Comparison of ENCODE assay signal across 8 mouse cellular contexts in the genomic region with DNA sequence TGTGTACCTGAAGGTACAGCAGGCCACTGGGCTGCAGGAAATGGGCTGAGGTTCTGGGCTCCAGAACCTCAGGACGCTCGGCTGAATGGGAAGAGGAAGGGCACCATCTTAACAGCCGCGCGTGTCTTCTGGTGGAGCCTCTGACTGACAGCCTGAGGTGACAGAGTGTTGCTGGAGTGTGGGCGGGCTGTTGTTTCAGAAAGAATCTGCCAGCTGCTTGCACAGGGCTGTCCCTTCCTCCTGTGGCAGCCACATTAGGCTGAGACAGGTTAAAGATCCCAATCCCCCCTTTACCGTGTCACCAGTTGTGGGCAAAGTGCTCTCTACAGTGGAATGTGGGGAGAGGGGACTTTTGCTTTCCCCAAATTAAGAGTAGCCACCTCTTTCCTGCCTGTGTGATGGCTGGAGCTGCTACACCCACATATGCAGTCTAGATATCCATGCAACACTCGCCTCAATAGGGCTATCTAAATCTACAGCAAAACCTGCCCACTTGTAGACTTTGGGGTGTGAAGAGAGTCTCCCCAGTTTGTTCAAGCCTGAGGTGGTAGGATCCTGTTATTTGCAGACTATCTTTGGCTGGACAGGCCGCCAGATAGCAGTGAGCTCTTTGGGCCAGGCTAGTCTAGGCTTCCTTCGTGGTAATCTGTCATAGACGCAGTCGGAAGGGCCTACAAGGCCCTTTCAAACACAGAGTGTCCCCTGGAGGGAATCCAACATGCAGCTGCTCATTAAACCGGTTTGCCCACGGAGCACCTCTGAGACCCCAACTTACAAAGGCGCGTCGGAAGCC. TPM values are rescaled to one million over a fixed set of nuclear protein-coding genes. Genes with fewer than 3 reads are reported as not detected.
DNase-seq lines count a peak whose midpoint lies in the region; ATAC-seq lines count a peak whose summit lies in the region.

No protein-coding gene starts in this region.

- no peaks in the 10 kb centered on the region for H3K9me3 ChIP-seq in midbrain, embryonic 14.5 days (ENCODE audit: control insufficient read depth, low read length)

- H3K27ac ChIP-seq in midbrain, embryonic 14.5 days (replicated peaks; ENCODE audit: low read depth, low read length): 0 out of 2 replicates have a peak overlapping the region, but pooled peaks have one; percentile 26

- intact Hi-C loops in heart, postnatal 36 days (cut with DNase I): no loop called here

- peaks cover 19% of the 10 kb centered on the region for H3K36me3 ChIP-seq in midbrain, embryonic 14.5 days (ENCODE audit: control insufficient read depth, insufficient read depth, low read length)

- peaks cover 9% of the 10 kb centered on the region for H3K4me1 ChIP-seq in midbrain, embryonic 14.5 days (ENCODE audit: control insufficient read depth, insufficient read depth, low read length)

- peak; percentile 91 for DNase-seq in heart, adult 11 months
- DNase-seq in heart, postnatal 36 days: no peak
- DNase-seq in MEL-GATA-1-ER (ENCODE audit: extremely low read depth, low read depth): peak; percentile 43
- peak; percentile 52 for DNase-seq in kidney, postnatal 14 days
- DNase-seq in midbrain, embryonic 14.5 days: no peak
- DNase-seq in gastrocnemius, adult 8-10 months (ENCODE audit: low spot score in 2 of 2): no peak
- DNase-seq in cerebellum, adult 8-10 months: no peak

- peak; percentile 36 for ATAC-seq in erythroid progenitor cell, adult 5-6 weeks (replicated peaks; ENCODE audit: low FRiP score, poor library complexity, severe bottlenecking)
- ATAC-seq in midbrain, embryonic 14.5 days (ENCODE audit: low FRiP score, low TSS enrichment): no peak

- H3K4me2 ChIP-seq in midbrain, embryonic 14.5 days (ENCODE audit: low read length): peak overlapping the region; percentile 56

- WGBS in midbrain, embryonic 14.5 days: 37% methylated on average over 17 of the region's 17 CpGs

- no peak overlapping the region for H3K9ac ChIP-seq in midbrain, embryonic 14.5 days (replicated peaks; ENCODE audit: low read length)

- 0 out of 2 replicates have a peak, but pooled peaks cover 7% of the 10 kb centered on the region for H3K27me3 ChIP-seq in midbrain, embryonic 14.5 days (ENCODE audit: control insufficient read depth, insufficient read depth, low read length)

- H3K4me3 ChIP-seq in midbrain, embryonic 14.5 days (replicated peaks; ENCODE audit: low read depth, low read length): peak overlapping the region; percentile 26; the same call in 1 of the 2 replicates

RNA-seq across cellular contexts. Expression of gene Smim1, which starts 1.1 kb away (rescaled TPM):
- 1 to 10 TPM; 5.9 to 7.0 TPM for total RNA-seq in heart, postnatal 36 days (2021)
- 62.0 and 72.9 TPM in 2 replicates for total RNA-seq in erythroid progenitor cell, adult 5-6 weeks (2015; ENCODE audit: low replicate concordance)
- total RNA-seq in erythroid progenitor cell, adult 5-6 weeks (2017; ENCODE audit: low replicate concordance): 26.7 and 39.6 TPM in 2 replicates
- polyA plus RNA-seq in midbrain, embryonic 14.5 days (2014; fragmentation: Nextera tagmentation; extraction: Ambion mirVana): 6.3 and 7.7 TPM in 2 replicates
- 1 to 10 TPM in 3 of 4 experiments, under 1 TPM in 1; 0.46 to 3.4 (median 1.4) TPM for total RNA-seq in gastrocnemius, adult 8-10 months (2022)

RNA-seq across cellular contexts. Expression of gene Lrrc47, which starts 13.4 kb away (rescaled TPM):
- 10 to 100 TPM; 30.6 to 33.1 TPM for total RNA-seq in heart, postnatal 36 days (2021)
- total RNA-seq in erythroid progenitor cell, adult 5-6 weeks (2015; ENCODE audit: low replicate concordance): 11.5 and 13.8 TPM in 2 replicates
- total RNA-seq in erythroid progenitor cell, adult 5-6 weeks (2017; ENCODE audit: low replicate concordance): 53.3 and 61.0 TPM in 2 replicates
- 12.7 and 13.5 TPM in 2 replicates for polyA plus RNA-seq in midbrain, embryonic 14.5 days (2014; fragmentation: Nextera tagmentation; extraction: Ambion mirVana)
- 10 to 100 TPM; 19.4 to 29.8 (median 25.0) TPM for total RNA-seq in gastrocnemius, adult 8-10 months (2022)

RNA-seq across cellular contexts. Expression of gene Ccdc27, which starts 17.6 kb away (rescaled TPM):
- not detected for total RNA-seq in heart, postnatal 36 days (2021)
- total RNA-seq in erythroid progenitor cell, adult 5-6 weeks (2015; ENCODE audit: low replicate concordance): not detected in 2 replicates
- total RNA-seq in erythroid progenitor cell, adult 5-6 weeks (2017; ENCODE audit: low replicate concordance): not detected in 2 replicates
- polyA plus RNA-seq in midbrain, embryonic 14.5 days (2014; fragmentation: Nextera tagmentation; extraction: Ambion mirVana): not detected in 2 replicates
- not detected for total RNA-seq in gastrocnemius, adult 8-10 months (2022)

RNA-seq across cellular contexts. Expression of gene Cep104, which starts 49.9 kb away (rescaled TPM):
- 10 to 100 TPM; 28.0 to 29.6 TPM for total RNA-seq in heart, postnatal 36 days (2021)
- 5.0 and 7.9 TPM in 2 replicates for total RNA-seq in erythroid progenitor cell, adult 5-6 weeks (2015; ENCODE audit: low replicate concordance)
- 11.6 and 13.8 TPM in 2 replicates for total RNA-seq in erythroid progenitor cell, adult 5-6 weeks (2017; ENCODE audit: low replicate concordance)
- 15.3 and 19.7 TPM in 2 replicates for polyA plus RNA-seq in midbrain, embryonic 14.5 days (2014; fragmentation: Nextera tagmentation; extraction: Ambion mirVana)
- total RNA-seq in gastrocnemius, adult 8-10 months (2022): 10 to 100 TPM; 28.2 to 34.0 (median 28.5) TPM

RNA-seq across cellular contexts. Expression of gene Dffb, which starts 50.0 kb away (rescaled TPM):
- total RNA-seq in heart, postnatal 36 days (2021): 1 to 10 TPM; 3.7 to 4.4 TPM
- total RNA-seq in erythroid progenitor cell, adult 5-6 weeks (2015; ENCODE audit: low replicate concordance): 5.0 and 10.8 TPM in 2 replicates
- 3.3 and 7.1 TPM in 2 replicates for total RNA-seq in erythroid progenitor cell, adult 5-6 weeks (2017; ENCODE audit: low replicate concordance)
- 7.9 and 9.1 TPM in 2 replicates for polyA plus RNA-seq in midbrain, embryonic 14.5 days (2014; fragmentation: Nextera tagmentation; extraction: Ambion mirVana)
- total RNA-seq in gastrocnemius, adult 8-10 months (2022): 1 to 10 TPM in 2 of 4 experiments, under 1 TPM in 2; 0.83 to 2.2 (median 1.1) TPM

Comparison
In these comparisons a context has a peak if more than half of its experiments do, and no peak if none do; other contexts are left out.
1. DNase-seq: peak in heart, adult 11 months (single experiment), MEL-GATA-1-ER (single experiment) and kidney, postnatal 14 days (single experiment); none in heart, postnatal 36 days (0 of 2), midbrain, embryonic 14.5 days (single experiment), gastrocnemius, adult 8-10 months (0 of 2) and cerebellum, adult 8-10 months (single experiment).